Mouse (Mus musculus): Measurements from ENCODE around the gene Rhox2c. TPM values are rescaled to one million over a fixed set of nuclear protein-coding genes. Genes with fewer than 3 reads are reported as not detected.
"Not testable (repeated sequence)": the region's sequence is repeated elsewhere in the genome, so short reads cannot be mapped to it uniquely, and the experiment has no call there.

Rhox2c gene
- not detected in 2 replicates for polyA plus RNA-seq (2016; fragmentation: Nextera tagmentation; extraction: Ambion mirVana)

DNA sequence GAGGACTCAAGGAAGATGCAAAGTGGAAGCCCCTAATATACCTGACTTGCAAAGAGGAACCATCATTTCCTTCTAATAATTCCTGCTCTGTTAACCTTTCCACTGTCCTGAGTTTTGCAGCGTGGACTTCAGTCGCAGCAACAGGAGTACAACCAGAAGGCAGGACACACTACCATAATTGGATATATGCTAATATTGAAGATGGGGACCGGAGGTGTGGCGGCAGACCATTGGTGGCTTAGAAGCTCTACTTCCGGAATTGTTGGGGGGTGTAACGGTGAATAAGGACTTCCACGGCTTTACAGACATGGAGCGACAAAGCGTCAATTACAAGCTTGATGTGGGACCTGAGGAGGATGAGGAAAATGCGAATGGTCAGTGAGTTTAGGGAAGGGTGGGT, at the start of gene Rhox2c:
Rhox2c (plus strand) TSS at position 301 of the 400 bp plus-strand sequence.
- not testable (repeated sequence) for H3K4me1 ChIP-seq (replicated peaks); H3K4me3 ChIP-seq; H3K9ac ChIP-seq; H3K27ac ChIP-seq (ENCODE audit: poor library complexity, severe bottlenecking); H3K36me3 ChIP-seq; ATAC-seq (ENCODE audit: insufficient number of reproducible peaks, low FRiP score); H3K4me2 ChIP-seq; H3K9me3 ChIP-seq (replicated peaks); H3K27me3 ChIP-seq (replicated peaks)
- WGBS, result 96% methylated on average over 8 of the region's 10 CpGs

DNA sequence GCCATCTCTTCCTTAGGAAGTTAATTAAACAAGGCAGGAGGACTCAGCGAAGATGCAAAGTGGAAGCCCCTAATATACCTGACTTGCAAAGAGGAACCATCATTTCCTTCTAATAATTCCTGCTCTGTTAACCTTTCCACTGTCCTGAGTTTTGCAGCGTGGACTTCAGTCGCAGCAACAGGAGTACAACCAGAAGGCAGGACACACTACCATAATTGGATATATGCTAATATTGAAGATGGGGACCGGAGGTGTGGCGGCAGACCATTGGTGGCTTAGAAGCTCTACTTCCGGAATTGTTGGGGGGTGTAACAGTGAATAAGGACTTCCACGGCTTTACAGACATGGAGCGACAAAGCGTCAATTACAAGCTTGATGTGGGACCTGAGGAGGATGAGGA, 41.7 kb upstream of the Rhox2c start, which contains the start of gene Rhox2b:
Rhox2b (plus strand) TSS at position 301 of the 400 bp plus-strand sequence.
- H3K27ac ChIP-seq (ENCODE audit: poor library complexity, severe bottlenecking); ATAC-seq (ENCODE audit: insufficient number of reproducible peaks, low FRiP score); H3K4me2 ChIP-seq; H3K36me3 ChIP-seq; H3K27me3 ChIP-seq (replicated peaks); H3K9ac ChIP-seq; H3K4me1 ChIP-seq (replicated peaks); H3K4me3 ChIP-seq; H3K9me3 ChIP-seq (replicated peaks): not testable (repeated sequence)
- whole genome bisulfite sequencing, result no CpG with 5 or more reads among the region's 9 CpGs

DNA sequence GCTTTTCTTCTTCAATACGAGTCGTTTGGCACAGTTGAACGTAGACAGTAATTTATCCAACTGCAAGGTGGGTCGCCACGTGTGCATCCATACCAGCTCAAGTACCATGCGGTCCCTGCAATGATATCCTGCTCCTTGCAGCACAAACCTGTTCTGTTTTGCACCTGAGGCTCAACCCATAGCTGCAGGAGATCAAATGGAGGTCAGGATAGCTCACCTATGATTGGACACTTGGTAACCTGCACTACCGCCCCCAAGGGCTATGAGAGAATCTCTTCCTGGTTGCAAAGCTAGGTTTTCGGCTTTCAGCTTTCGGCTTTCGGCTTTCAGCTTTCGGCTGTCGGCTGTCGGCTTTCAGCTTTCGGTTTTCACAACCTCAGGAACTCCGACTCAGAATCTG, 21.3 kb upstream of the Rhox2c start, which contains the start of gene Rhox4b:
Rhox4b (plus strand) TSS at position 301 of the 400 bp plus-strand sequence.
- not testable (repeated sequence) for ATAC-seq (ENCODE audit: insufficient number of reproducible peaks, low FRiP score); H3K36me3 ChIP-seq; H3K4me3 ChIP-seq; H3K27me3 ChIP-seq (replicated peaks); H3K9ac ChIP-seq; H3K4me2 ChIP-seq; H3K27ac ChIP-seq (ENCODE audit: poor library complexity, severe bottlenecking); H3K9me3 ChIP-seq (replicated peaks); H3K4me1 ChIP-seq (replicated peaks)
- WGBS, result 87% methylated on average over 14 of the region's 15 CpGs

DNA sequence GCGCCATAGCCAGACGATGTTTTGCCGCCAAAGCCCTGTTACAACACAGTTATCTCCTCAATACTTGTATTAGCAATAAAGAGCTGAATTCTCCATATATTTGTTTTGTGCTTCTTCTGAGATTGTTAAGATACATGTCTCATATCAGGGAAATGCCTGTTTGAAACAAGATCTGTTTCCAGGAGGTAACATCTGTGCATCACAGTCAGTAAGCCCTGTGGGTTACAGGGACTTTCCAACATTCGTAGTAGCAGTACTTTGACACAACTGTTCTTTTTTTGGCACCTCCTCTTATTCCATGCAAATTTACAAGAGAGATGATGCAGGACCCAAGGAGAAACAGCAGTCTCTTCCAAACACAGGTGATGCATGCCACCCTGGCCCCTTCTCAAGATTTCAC, 4.8 kb downstream of the Rhox2c start, which contains the start of gene Rhox3c:
Rhox3c (plus strand) TSS at position 301 of the 400 bp plus-strand sequence.
- not testable (repeated sequence) for H3K9ac ChIP-seq; H3K9me3 ChIP-seq (replicated peaks); H3K27me3 ChIP-seq (replicated peaks); ATAC-seq (ENCODE audit: insufficient number of reproducible peaks, low FRiP score); H3K4me1 ChIP-seq (replicated peaks); H3K36me3 ChIP-seq; H3K27ac ChIP-seq (ENCODE audit: poor library complexity, severe bottlenecking); H3K4me2 ChIP-seq; H3K4me3 ChIP-seq
- WGBS, result 82% methylated on average over 3 of the region's 4 CpGs

DNA sequence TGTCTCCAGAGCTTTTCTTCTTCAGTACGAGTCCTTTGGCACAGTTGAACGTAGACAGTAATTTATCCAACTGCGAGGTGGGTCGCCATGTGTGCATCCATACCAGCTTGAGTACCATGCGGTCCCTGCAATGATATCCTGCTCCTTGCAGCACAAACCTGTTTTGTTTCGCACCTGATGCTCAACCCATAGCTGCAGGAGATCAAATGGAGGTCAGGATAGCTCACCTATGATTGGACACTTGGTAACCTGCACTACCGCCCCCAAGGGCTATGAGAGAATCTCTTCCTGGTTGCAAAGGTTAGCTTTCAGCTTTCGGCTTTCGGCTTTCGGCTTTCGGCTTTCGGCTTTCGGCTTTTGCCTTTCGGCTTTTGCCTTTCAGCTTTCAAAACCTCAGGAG, 26.6 kb downstream of the Rhox2c start, which contains the start of gene Rhox4c:
Rhox4c (plus strand) TSS at position 301 of the 400 bp plus-strand sequence.
- H3K4me2 ChIP-seq; ATAC-seq (ENCODE audit: insufficient number of reproducible peaks, low FRiP score): not testable (repeated sequence)

DNA sequence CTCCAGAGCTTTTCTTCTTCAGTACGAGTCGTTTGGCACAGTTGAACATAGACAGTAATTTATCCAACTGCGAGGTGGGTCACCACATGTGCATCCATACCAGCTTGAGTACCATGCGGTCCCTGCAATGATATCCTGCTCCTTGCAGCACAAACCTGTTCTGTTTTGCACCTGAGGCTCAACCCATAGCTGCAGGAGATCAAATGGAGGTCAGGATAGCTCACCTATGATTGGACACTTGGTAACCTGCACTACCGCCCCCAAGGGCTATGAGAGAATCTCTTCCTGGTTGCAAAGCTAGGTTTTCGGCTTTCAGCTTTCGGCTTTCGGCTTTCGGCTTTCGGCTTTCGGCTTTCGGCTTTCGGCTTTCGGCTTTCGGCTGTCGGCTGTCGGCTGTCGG, 60.6 kb downstream of the Rhox2c start, which contains the start of gene Rhox4d:
Rhox4d (plus strand) TSS at position 301 of the 400 bp plus-strand sequence.
- not testable (repeated sequence) for ATAC-seq (ENCODE audit: insufficient number of reproducible peaks, low FRiP score); H3K4me3 ChIP-seq; H3K4me2 ChIP-seq; H3K36me3 ChIP-seq; H3K9me3 ChIP-seq (replicated peaks); H3K27me3 ChIP-seq (replicated peaks); H3K27ac ChIP-seq (ENCODE audit: poor library complexity, severe bottlenecking); H3K9ac ChIP-seq; H3K4me1 ChIP-seq (replicated peaks)
- WGBS, result 87% methylated on average over 15 of the region's 18 CpGs

More for the DNA sequence above, 26.6 kb downstream of the Rhox2c start, which contains the start of gene Rhox4c:
- not testable (repeated sequence) for H3K27me3 ChIP-seq (replicated peaks); H3K9ac ChIP-seq; H3K36me3 ChIP-seq; H3K4me1 ChIP-seq (replicated peaks); H3K9me3 ChIP-seq (replicated peaks); H3K27ac ChIP-seq (ENCODE audit: poor library complexity, severe bottlenecking); H3K4me3 ChIP-seq
- WGBS, result 86% methylated on average over 14 of the region's 14 CpGs

Other genes with a start within 250 kb of the Rhox2c start
- not detected in 2 replicates for gene Gm9, start 242.6 kb upstream of the Rhox2c start, polyA plus RNA-seq (2016; fragmentation: Nextera tagmentation; extraction: Ambion mirVana)
- gene Rhox1, start 231.4 kb upstream of the Rhox2c start, polyA plus RNA-seq (2016; fragmentation: Nextera tagmentation; extraction: Ambion mirVana), result not detected in 2 replicates
- gene Rhox2a, start 208.7 kb upstream of the Rhox2c start, polyA plus RNA-seq (2016; fragmentation: Nextera tagmentation; extraction: Ambion mirVana), result not detected in 2 replicates
- not detected in 2 replicates for gene Rhox3a, start 203.8 kb upstream of the Rhox2c start, polyA plus RNA-seq (2016; fragmentation: Nextera tagmentation; extraction: Ambion mirVana)
- not detected in 2 replicates for gene Rhox4a, start 188.3 kb upstream of the Rhox2c start, polyA plus RNA-seq (2016; fragmentation: Nextera tagmentation; extraction: Ambion mirVana)
- not detected in 2 replicates for gene Rhox3a2, start 73.7 kb upstream of the Rhox2c start, polyA plus RNA-seq (2016; fragmentation: Nextera tagmentation; extraction: Ambion mirVana)
- 0.38 TPM in 1 of 2 replicates, not detected in the other for gene Rhox4a2, start 62.8 kb upstream of the Rhox2c start, polyA plus RNA-seq (2016; fragmentation: Nextera tagmentation; extraction: Ambion mirVana)
- gene Rhox2b, start 41.6 kb upstream of the Rhox2c start, polyA plus RNA-seq (2016; fragmentation: Nextera tagmentation; extraction: Ambion mirVana), result not detected in 2 replicates
- not detected in 2 replicates for gene Rhox4b, start 21.2 kb upstream of the Rhox2c start, polyA plus RNA-seq (2016; fragmentation: Nextera tagmentation; extraction: Ambion mirVana)
- gene Rhox3c, start 4.9 kb downstream of the Rhox2c start, polyA plus RNA-seq (2016; fragmentation: Nextera tagmentation; extraction: Ambion mirVana), result not detected in 2 replicates
- not detected in 2 replicates for gene Rhox4c, start 26.7 kb downstream of the Rhox2c start, polyA plus RNA-seq (2016; fragmentation: Nextera tagmentation; extraction: Ambion mirVana)
- not detected in 2 replicates for gene Rhox2d, start 39.7 kb downstream of the Rhox2c start, polyA plus RNA-seq (2016; fragmentation: Nextera tagmentation; extraction: Ambion mirVana)
- not detected in 2 replicates for gene Rhox4d, start 60.7 kb downstream of the Rhox2c start, polyA plus RNA-seq (2016; fragmentation: Nextera tagmentation; extraction: Ambion mirVana)
- not detected in 2 replicates for gene Rhox2e, start 76.8 kb downstream of the Rhox2c start, polyA plus RNA-seq (2016; fragmentation: Nextera tagmentation; extraction: Ambion mirVana)
- gene Rhox3e, start 88.3 kb downstream of the Rhox2c start, polyA plus RNA-seq (2016; fragmentation: Nextera tagmentation; extraction: Ambion mirVana), result not detected in 2 replicates
- gene Rhox4e, start 103.7 kb downstream of the Rhox2c start, polyA plus RNA-seq (2016; fragmentation: Nextera tagmentation; extraction: Ambion mirVana), result not detected in 2 replicates
- not detected in 2 replicates for gene Rhox2f, start 117.7 kb downstream of the Rhox2c start, polyA plus RNA-seq (2016; fragmentation: Nextera tagmentation; extraction: Ambion mirVana)
- not detected in 2 replicates for gene Rhox3f, start 127.3 kb downstream of the Rhox2c start, polyA plus RNA-seq (2016; fragmentation: Nextera tagmentation; extraction: Ambion mirVana)
- not detected in 2 replicates for gene Rhox4f, start 154.0 kb downstream of the Rhox2c start, polyA plus RNA-seq (2016; fragmentation: Nextera tagmentation; extraction: Ambion mirVana)
- gene Rhox3g, start 174.9 kb downstream of the Rhox2c start, polyA plus RNA-seq (2016; fragmentation: Nextera tagmentation; extraction: Ambion mirVana), result not detected in 2 replicates
- gene Rhox2g, start 189.8 kb downstream of the Rhox2c start, polyA plus RNA-seq (2016; fragmentation: Nextera tagmentation; extraction: Ambion mirVana), result not detected in 2 replicates
- gene Rhox4g, start 197.6 kb downstream of the Rhox2c start, polyA plus RNA-seq (2016; fragmentation: Nextera tagmentation; extraction: Ambion mirVana), result not detected in 2 replicates
- gene Rhox3h, start 215.1 kb downstream of the Rhox2c start, polyA plus RNA-seq (2016; fragmentation: Nextera tagmentation; extraction: Ambion mirVana), result not detected in 2 replicates
- not detected in 2 replicates for gene Rhox2h, start 219.6 kb downstream of the Rhox2c start, polyA plus RNA-seq (2016; fragmentation: Nextera tagmentation; extraction: Ambion mirVana)